Mouse (Mus musculus) testis, adult 2 months (tissue): Measurements from ENCODE around the gene Dcakd. TPM values are rescaled to one million over a fixed set of nuclear protein-coding genes. Genes with fewer than 3 reads are reported as not detected.

Source experiments
- H3K27ac ChIP-seq: fragments of 200-500 bp; 2 replicates; pipeline ENCODE4 v1.5.1; 2012; ENCODE audit warnings: low read depth, low read length; ENCODE audit not compliant: control insufficient read depth, insufficient read depth
- H3K27me3 ChIP-seq: fragments of 200-500 bp; 2 replicates; pipeline ENCODE4 v1.6.1; 2012; ENCODE audit warnings: mild to moderate bottlenecking, low read length, moderate library complexity; ENCODE audit not compliant: control insufficient read depth, insufficient read depth
- H3K36me3 ChIP-seq: fragments of 200-500 bp; 2 replicates; pipeline ENCODE4 v1.6.1; 2012; ENCODE audit warnings: mild to moderate bottlenecking, low read length; ENCODE audit not compliant: control insufficient read depth, insufficient read depth
- H3K4me1 ChIP-seq: fragments of 200-500 bp; 2 replicates; pipeline ENCODE4 v1.6.1; 2012; ENCODE audit warnings: low read length; ENCODE audit not compliant: control insufficient read depth, insufficient read depth
- H3K4me3 ChIP-seq: fragments of 200-500 bp; 2 replicates; pipeline ENCODE4 v1.5.1; 2012; ENCODE audit warnings: low read depth, mild to moderate bottlenecking, low read length, moderate library complexity, mixed read lengths; ENCODE audit not compliant: control insufficient read depth
- CTCF ChIP-seq: fragments of 200-500 bp; IDR thresholded peaks from 2 replicates; pipeline ENCODE4 v1.5.1; 2012; ENCODE audit warnings: low read depth, mild to moderate bottlenecking, inconsistent platforms, low read length, moderate library complexity; ENCODE audit not compliant: control insufficient read depth, insufficient read depth, insufficient replicate concordance
- POLR2A ChIP-seq: fragments of 200-500 bp; IDR thresholded peaks from 2 replicates; pipeline ENCODE4 v1.6.1; 2012; ENCODE audit warnings: low read depth, mild to moderate bottlenecking, inconsistent platforms, low read length, moderate library complexity; ENCODE audit not compliant: control insufficient read depth
- polyA plus RNA-seq: library from polyadenylated mRNA; depleted of rRNA; stranded (reverse); fragments of >200 nt; gene quantifications from 2 replicates; pipeline ENCODE4 v1.2.3, GENCODE M21; 2012

The Dcakd gene
- polyA plus RNA-seq, 1 experiment = 26.8 TPM

DNA sequence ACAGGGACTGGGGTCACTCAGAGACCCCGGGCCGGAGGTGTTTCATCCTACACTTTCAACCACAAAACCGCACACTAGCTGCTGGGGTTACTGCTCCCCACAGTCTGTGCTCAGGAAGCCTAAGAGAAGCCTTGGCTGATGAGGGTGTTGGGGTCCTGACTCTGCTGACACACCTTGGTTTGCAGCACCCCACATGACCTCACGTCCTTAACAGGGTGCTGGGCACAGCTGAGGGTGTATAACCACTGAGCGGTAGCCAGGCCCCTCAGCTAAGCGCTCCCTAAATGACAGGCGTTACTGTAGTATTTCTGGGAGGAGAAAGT lies 29.9 kb downstream of the Dcakd start:
- no peak for TF ChIP-seq POLR2A
- TF ChIP-seq CTCF = no peak
- Histone ChIP-seq H3K4me3 (no peak overlapping the region), H3K36me3 (no peaks in the 10 kb centered on the region), H3K4me1 (peaks cover 2% of the 10 kb centered on the region; the same call in 1 of the 2 replicates), H3K27ac (no peak overlapping the region), H3K27me3 (no peaks in the 10 kb centered on the region)

DNA sequence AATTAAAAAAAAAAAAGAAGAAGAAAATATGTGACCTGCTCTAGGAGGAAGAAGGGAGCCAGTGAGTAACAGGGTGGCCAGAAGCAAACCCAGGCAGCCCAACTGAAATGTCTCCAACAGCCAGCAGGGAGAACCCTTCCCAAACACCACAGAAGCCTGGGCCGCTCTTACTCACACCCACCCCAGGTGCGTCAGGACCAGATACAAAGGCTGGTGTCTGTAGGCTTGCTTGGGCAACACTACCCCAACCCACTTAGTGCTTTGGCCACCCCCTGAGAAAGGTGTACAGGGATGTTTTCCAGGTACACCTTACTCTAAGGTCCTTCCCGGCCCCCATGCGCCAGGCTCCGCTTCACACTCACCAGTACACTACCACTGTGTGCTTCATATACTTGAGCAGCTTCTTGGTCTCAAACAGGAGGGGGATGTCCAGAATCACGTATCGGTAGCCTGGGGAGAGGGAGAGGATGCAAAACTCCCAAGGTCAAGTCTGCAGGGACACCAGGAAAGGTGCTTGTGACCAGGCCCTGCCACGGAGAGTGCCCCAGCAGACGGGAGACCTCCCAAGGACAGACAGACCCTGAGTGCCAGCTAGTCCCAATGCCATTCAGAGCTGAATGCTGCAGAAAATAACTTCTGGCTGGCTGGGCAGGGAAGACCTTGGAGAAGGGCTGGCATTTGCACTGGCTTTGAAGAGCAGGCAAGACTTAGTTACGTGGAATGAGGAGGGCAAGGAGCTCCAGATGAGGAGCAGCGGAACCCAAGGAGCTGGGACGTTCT lies 31.0 kb downstream of the Dcakd start:
- H3K4me3 ChIP-seq = no peak overlapping the region
- 0 out of 2 replicates have a peak, but pooled peaks cover 2% of the 10 kb centered on the region for H3K4me1 ChIP-seq
- no peak overlapping the region for H3K27ac ChIP-seq
- no peaks in the 10 kb centered on the region for H3K36me3 ChIP-seq
- TF ChIP-seq POLR2A (no peak), CTCF (no peak)
- no peaks in the 10 kb centered on the region for H3K27me3 ChIP-seq

DNA sequence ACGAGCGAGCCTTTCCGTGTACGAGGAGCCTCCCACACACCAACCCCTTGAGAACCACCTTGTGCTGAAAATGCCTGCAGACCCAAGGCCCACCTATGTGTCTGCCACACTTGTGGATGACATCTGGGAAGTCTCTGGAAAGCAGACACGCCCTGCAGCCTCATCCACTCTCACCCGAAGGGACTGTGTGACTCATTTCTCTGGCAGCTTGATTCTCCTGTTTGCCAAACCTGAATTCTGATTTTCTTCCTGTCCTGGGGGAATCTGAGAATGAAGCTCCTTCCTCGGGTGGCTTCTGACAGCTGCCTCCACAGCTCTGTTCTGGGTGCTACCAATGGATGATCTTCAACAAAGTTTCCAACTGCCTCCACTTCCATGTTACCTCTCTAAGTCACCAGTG lies 31.7 kb downstream of the Dcakd start:
- H3K36me3 ChIP-seq = no peaks in the 10 kb centered on the region
- H3K27me3 ChIP-seq = no peaks in the 10 kb centered on the region
- H3K27ac ChIP-seq = no peak overlapping the region
- H3K4me3 ChIP-seq = no peak overlapping the region
- H3K4me1 ChIP-seq = 0 out of 2 replicates have a peak, but pooled peaks cover 2% of the 10 kb centered on the region
- TF ChIP-seq CTCF (no peak), POLR2A (no peak)

DNA sequence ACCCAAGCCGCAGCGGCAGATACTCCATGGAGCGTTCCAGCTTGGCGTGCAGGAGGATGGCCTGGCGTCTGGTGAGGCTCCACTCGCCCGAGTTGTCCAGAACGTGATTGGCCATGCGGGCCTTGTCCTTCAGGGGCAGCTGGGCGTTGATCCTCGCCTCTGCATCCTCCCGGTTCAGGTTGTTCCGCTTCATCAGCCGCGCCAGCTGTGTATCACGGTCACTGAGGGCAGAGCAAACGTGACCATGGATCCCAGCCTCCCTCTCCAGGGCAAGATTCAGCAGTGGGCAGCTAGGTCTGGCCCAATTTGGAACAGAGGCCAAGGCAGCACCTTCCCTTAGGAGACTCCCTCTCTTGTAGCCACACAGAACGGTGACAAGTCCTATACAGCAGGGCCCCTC lies 33.2 kb downstream of the Dcakd start:
- H3K4me3 ChIP-seq = no peak overlapping the region
- H3K4me1 ChIP-seq = peaks cover 8% of the 10 kb centered on the region
- TF ChIP-seq POLR2A (no peak), CTCF (no peak)
- H3K27ac ChIP-seq = no peak overlapping the region
- no peaks in the 10 kb centered on the region for H3K36me3 ChIP-seq
- H3K27me3 ChIP-seq = no peaks in the 10 kb centered on the region

DNA sequence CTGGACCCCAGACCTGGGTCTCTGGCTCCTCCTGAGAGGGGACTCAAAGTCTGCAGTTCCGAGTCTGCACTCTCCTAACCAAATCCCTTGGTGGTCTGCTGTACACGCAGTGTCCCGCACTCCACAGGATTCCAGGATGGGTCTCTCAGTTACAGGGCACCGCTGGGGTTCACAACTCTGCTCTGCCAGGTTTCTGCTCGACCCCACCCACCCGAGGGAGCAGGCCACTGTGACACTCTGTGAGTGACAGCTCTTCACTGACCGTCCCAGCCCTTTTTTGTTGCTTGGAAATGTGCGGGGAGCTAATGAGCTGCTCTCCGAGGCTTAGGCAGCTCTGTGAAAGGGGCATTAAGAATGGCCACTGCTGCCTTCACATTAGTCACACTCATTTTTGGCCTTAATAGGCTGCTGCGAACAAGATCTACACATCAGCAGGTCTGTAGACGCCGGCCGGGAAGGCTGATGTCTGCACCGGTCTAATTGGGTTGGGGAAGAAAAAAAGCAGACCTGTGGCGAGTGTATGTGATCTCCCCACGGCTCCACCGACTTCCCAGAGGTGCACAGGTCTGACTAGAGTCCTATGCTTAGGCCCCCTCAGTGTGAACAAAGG lies 34.6 kb downstream of the Dcakd start:
- TF ChIP-seq CTCF (no peak), POLR2A (no peak)
- Histone ChIP-seq H3K4me3 (no peak overlapping the region), H3K27me3 (no peaks in the 10 kb centered on the region), H3K4me1 (peaks cover 10% of the 10 kb centered on the region), H3K27ac (no peak overlapping the region), H3K36me3 (no peaks in the 10 kb centered on the region)

DNA sequence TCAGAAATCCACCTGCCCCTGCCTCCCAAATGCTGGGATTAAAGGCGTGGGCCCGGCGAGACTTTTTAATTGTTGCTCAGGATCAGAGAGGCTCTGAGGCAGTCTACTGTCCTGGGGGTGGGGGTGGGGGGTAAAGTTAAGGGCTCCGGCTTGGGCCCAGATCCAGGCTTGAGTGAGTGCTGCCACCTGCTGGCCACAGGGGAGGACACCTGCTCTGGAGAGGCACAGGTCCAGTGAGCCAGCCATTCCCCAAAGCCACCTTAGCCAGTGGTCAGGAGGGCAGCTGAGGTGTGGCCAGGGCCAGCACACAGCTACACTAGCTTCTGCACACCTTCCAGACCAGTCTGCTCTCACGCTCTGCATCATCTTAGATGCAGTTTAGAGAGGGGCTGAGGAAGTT lies 35.2 kb downstream of the Dcakd start:
- Histone ChIP-seq H3K4me3 (no peak overlapping the region), H3K36me3 (no peaks in the 10 kb centered on the region), H3K27me3 (no peaks in the 10 kb centered on the region), H3K27ac (no peak overlapping the region), H3K4me1 (peaks cover 10% of the 10 kb centered on the region)
- TF ChIP-seq POLR2A (no peak), CTCF (peak; percentile 85; the same call in 1 of the 2 replicates)

DNA sequence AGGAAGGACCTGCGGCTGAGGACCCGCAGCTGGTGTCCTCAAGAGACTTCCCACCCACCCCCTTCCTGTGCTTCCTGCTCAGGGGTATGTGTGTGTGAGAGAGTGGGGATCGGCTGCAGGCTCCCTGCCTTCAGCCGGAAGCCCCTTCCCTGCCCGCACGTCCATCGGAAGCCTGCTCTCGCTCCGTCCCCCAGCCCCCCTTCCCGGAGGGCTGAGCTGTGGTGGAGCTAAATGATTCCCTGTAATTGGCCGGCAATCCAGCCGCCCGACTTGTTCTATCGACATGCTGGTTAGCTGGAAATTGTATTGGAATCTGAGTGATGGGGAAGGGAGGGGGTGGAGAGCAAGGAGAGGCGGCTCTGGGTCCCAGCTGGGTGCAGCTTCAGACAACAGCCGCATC lies 36.5 kb downstream of the Dcakd start:
- TF ChIP-seq CTCF (no peak), POLR2A (no peak)
- Histone ChIP-seq H3K27me3 (no peaks in the 10 kb centered on the region), H3K4me1 (peaks cover 10% of the 10 kb centered on the region), H3K27ac (no peak overlapping the region), H3K36me3 (no peaks in the 10 kb centered on the region), H3K4me3 (no peak overlapping the region)
